Mouse (Mus musculus) liver, embryonic 18 days (tissue): ENCODE results near the gene Rhbdl2. TPM values are rescaled to one million over a fixed set of nuclear protein-coding genes. Genes with fewer than 3 reads are reported as not detected.

ENCODE experiments used
- polyA plus RNA-seq: library from polyadenylated mRNA; depleted of rRNA; stranded (reverse); fragments of >200 nt; gene quantifications from 2 replicates; pipeline ENCODE4 v1.2.3, GENCODE M21; 2012; rRNA removed

The Rhbdl2 gene
- not detected in 2 replicates for polyA plus RNA-seq

GRCm38 (mm10) chr4:123787191-123787985 lies at the start of gene Rhbdl2:
Rhbdl2 (plus strand) TSS chr4:123787874.

DNA sequence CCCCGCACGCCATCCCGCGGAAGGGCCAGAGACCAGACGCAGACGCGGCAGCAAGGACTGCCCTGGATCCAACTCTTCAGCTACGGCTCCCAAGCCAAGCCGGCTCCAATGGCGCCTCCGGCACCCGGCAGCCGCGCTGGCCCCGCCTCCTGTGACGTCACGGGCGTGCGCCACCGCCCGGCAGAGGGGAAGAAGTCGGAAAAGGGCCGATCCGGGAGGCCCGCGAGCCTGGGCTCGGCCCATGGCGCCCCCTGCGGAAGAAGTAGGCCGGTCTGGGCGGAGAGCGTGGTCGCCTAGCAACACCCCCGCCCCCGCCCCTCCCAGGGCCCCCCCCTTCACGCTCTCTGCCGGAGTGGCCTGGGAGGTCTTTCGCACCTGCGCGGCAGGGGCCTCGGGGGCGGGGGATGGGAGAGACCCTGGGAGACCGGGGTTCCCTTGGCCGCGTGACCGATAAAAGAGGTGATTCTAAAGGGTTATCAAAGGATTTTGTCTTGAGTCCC lies 37.5 kb upstream of the Rhbdl2 start, which contains the start of gene Akirin1:
Akirin1 (minus strand) TSS at position 194 of the 500 bp plus-strand sequence.

DNA sequence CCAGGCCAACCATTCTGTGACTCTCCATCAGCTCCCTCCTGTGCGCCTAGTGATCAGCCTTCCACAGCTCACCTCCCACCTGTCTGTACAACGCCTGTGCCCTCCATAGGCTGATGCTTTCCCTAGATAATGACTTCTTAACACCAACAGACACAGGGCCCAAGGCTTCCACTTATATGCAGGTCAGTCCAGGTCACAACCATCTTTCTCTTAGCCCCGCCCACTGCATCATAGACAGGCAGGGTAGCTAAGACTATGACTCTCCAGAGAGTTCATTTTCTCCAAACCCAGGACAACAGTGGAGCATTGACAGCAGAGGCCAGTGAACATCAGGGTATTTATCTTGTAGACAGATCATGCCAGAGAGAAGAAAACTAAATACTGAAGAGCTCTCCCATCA lies 71.7 kb downstream of the Rhbdl2 start, which contains the start of gene 4933427I04Rik:
4933427I04Rik (plus strand) TSS at position 301 of the 400 bp plus-strand sequence.

Other genes starting within 250 kb of the Rhbdl2 start
- gene Macf1, start 103.5 kb upstream of the Rhbdl2 start, polyA plus RNA-seq, result 17.3 and 18.5 TPM in 2 replicates
- 125 and 130 TPM in 2 replicates for gene Ndufs5, start 69.7 kb upstream of the Rhbdl2 start, polyA plus RNA-seq
- gene Akirin1, start 37.5 kb upstream of the Rhbdl2 start, polyA plus RNA-seq, result 13.7 and 14.0 TPM in 2 replicates
- gene 4933427I04Rik, start 71.8 kb downstream of the Rhbdl2 start, polyA plus RNA-seq, result not detected in 2 replicates
- gene Mycbp, start 117.0 kb downstream of the Rhbdl2 start, polyA plus RNA-seq, result 11.0 and 23.1 TPM in 2 replicates
- 21.0 and 21.6 TPM in 2 replicates for gene Rragc, start 129.6 kb downstream of the Rhbdl2 start, polyA plus RNA-seq
- 0.07 and 0.23 TPM in 2 replicates for gene 4930535I16Rik, start 130.1 kb downstream of the Rhbdl2 start, polyA plus RNA-seq